Mouse (Mus musculus): Measurements from ENCODE around the gene Myt1l. TPM values are rescaled to one million over a fixed set of nuclear protein-coding genes. Genes with fewer than 3 reads are reported as not detected.

Myt1l gene
- polyA plus RNA-seq, 1 experiment from 2014 or later = 2.6 TPM

DNA sequence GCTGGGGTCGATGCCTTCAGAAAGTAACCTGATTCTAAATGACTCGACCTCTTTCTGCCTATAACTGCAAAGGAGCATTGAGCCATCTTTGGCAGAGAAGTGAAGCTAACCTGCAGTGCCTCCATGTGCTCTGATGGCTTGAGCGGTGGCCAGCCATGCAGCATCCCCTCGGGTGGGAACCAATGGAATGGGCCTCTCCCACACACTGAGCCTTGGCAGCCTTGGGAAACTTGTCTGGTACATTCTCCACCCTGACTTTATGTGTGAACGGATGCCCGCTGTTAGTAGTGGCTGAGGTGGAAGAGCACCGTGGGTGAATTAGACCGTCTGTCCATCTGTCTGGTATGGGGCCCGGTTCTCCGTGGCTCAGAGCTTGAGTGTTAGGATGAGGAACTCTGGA, 349.8 kb downstream of the Myt1l start:
- no peak overlapping the region for H3K4me3 ChIP-seq
- H3K4me1 ChIP-seq = peaks cover 25% of the 10 kb centered on the region
- WGBS = 91% methylated on average over 10 of the region's 10 CpGs
- no peak overlapping the region for H3K27ac ChIP-seq (replicated peaks)
- no peaks in the 10 kb centered on the region for H3K9me3 ChIP-seq (replicated peaks)
- no peak for DNase-seq (ENCODE audit: low spot score)
- H3K27me3 ChIP-seq (ENCODE audit: low read depth, poor library complexity, severe bottlenecking) = no peaks in the 10 kb centered on the region
- no peaks in the 10 kb centered on the region for H3K36me3 ChIP-seq

DNA sequence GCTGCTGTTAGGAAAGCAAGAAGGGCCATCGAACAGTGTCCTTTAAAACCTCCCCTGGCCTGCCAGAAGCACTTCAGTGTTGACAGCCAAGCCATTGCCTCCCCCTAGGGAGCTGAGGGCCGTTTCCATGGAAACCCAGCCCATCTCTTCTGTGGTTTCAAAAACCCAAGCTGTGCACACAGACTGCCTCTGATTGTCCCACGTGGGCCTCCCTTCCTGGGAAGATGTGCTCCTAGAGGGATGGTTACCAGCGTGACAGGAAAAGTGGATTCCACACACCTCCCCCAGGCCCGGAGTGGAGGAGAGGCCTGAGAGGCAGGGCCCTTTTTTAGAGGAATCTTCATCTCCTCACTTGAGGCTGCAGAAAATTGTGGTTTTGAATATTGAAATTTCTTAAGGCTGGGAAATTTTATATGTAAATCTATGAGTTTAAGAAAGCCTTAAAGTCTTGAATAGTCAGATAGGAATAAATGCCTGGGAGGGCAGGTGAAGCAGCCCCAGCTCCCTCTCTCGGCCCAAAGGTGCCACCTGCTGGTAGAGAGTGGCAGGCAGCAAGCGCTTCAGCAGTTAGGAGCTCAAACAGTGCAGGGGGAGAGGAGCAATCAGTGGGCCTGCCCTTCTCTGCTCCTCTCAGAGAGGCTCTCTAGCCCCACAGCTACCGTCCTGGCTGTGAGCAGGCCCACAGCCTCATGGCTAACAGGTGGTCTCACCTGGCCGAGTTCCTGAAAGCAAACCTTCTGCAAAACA, 354.9 kb downstream of the Myt1l start:
- no peaks in the 10 kb centered on the region for H3K36me3 ChIP-seq
- H3K27me3 ChIP-seq (ENCODE audit: low read depth, poor library complexity, severe bottlenecking) = no peaks in the 10 kb centered on the region
- peaks cover 30% of the 10 kb centered on the region for H3K4me1 ChIP-seq
- no peaks in the 10 kb centered on the region for H3K9me3 ChIP-seq (replicated peaks)
- H3K27ac ChIP-seq (replicated peaks) = peak overlapping the region; percentile 74
- DNase-seq (ENCODE audit: low spot score) = peak; percentile 87
- WGBS = 12% methylated on average over 9 of the region's 9 CpGs
- H3K4me3 ChIP-seq = peak overlapping the region; percentile 16; the same call in 1 of the 2 replicates

DNA sequence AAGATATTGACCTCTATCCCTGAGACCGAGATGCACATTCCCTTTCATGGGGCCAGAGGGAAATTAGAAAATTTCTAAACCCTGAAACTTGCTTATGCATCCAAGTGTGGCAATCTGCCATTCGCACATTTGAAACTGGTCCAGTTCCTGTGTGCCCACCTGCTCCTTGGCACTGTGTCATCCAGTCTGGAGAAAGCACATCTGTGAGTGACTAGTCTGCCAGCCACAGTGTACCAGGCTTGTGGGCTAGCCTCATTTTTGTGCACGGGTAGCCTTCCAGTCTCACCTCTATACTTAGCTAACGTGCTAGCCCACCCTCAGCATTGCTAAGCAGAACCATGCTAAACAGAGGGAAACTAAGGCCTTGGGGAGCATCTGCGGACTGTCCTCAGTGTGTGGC, 356.2 kb downstream of the Myt1l start:
- no peak overlapping the region; the same call in 1 of the 2 replicates for H3K27ac ChIP-seq (replicated peaks)
- no peak for DNase-seq (ENCODE audit: low spot score)

DNA sequence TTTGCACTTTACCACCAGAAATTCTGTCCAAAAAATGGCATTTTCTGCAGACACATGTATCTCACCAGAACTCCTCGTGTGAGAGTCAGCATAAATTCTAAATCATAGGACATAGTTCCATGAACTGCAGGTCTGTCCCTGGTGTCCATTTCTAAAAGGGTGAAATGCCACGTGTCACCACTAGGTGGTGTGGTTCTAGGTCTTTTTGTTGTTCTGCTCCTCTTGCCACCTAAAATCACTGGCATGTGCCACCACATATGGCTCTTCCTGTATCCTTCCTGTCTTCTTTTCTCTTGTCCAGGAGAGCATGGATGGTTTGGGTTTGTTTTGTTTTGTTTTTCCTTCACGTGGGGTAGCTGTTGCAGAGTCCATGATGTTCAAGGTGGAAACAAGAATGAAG, 366.5 kb downstream of the Myt1l start:
- H3K9me3 ChIP-seq (replicated peaks) = no peaks in the 10 kb centered on the region
- H3K36me3 ChIP-seq = no peaks in the 10 kb centered on the region
- H3K27ac ChIP-seq (replicated peaks) = no peak overlapping the region
- peak; percentile 49 for DNase-seq (ENCODE audit: low spot score)
- H3K4me1 ChIP-seq = no peaks in the 10 kb centered on the region
- no peak overlapping the region for H3K4me3 ChIP-seq
- no peaks in the 10 kb centered on the region for H3K27me3 ChIP-seq (ENCODE audit: low read depth, poor library complexity, severe bottlenecking)
- 28% methylated on average over 3 of the region's 3 CpGs for WGBS

More for the DNA sequence above, 356.2 kb downstream of the Myt1l start:
- Histone ChIP-seq H3K4me3 (no peak overlapping the region), H3K27me3 (ENCODE audit: low read depth, poor library complexity, severe bottlenecking) (no peaks in the 10 kb centered on the region), H3K9me3 (replicated peaks) (no peaks in the 10 kb centered on the region), H3K36me3 (no peaks in the 10 kb centered on the region), H3K4me1 (peaks cover 30% of the 10 kb centered on the region)
- WGBS = 87% methylated on average over 5 of the region's 5 CpGs

DNA sequence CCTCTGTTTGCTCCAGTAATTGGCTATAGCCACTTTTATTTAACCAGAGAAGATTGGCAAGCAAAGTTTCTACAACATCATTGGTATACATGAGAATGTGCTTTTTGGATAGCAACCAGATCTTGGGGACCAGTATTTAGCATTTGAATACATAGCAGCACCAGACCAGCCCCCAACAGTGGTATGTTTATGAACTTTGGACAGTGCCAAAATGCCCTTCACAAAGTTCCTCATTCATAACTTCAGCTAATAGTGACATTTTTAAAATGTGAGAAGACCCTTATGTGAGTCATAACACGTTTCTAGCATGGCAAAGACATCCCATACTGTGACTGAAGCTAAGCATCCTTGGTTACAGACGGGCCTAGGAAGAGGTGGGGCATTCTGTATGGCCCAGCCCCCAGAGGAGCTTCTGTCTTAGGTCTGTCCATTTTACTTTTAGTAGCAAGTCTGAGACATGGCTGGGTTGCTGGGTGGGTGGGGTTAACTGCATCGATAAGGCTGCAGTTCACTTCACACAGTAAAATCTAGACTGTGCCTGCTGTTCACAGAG, 369.4 kb downstream of the Myt1l start:
- Histone ChIP-seq H3K4me1 (no peaks in the 10 kb centered on the region), H3K27ac (replicated peaks) (no peak overlapping the region), H3K4me3 (no peak overlapping the region), H3K9me3 (replicated peaks) (no peaks in the 10 kb centered on the region), H3K27me3 (ENCODE audit: low read depth, poor library complexity, severe bottlenecking) (no peaks in the 10 kb centered on the region), H3K36me3 (no peaks in the 10 kb centered on the region)
- DNase-seq (ENCODE audit: low spot score) = no peak
- 89% methylated on average over 3 of the region's 3 CpGs for WGBS

DNA sequence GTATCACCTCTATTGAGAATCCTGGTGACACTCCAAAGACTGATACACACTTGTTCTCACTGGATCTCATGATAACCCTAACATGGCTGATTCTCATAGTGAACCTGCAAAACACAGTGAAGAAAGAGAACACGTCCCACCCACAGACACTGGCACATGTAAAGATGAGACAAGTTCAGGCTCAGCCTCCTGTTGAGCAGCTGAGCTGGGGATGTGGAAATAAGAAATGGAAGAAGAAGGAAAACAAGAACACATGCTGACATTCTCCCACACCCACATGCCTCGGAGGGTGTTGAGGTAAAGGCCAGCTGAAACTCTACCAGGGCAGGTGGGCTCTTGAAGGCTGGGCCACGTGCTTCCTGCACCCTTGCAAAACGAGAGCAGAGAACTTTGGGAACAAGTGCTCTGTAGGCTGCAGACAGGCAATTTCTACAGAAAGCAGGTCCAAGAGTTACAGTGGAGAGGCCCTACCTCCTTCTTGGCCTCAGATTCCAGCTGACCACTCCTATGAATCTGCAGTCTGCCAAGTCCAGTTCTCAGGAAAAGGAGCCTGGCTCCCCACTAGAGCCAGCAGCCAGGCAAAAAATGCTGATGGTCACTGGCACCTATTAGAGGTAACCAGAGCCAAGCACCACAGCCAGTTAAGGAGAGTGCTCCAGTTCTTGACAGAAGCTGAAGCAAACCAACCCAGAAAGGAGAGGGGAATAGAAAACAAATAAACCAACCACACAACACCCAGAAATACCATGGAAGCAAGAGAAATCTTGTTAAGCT, 376.1 kb downstream of the Myt1l start:
- Histone ChIP-seq H3K9me3 (replicated peaks) (no peaks in the 10 kb centered on the region), H3K27me3 (ENCODE audit: low read depth, poor library complexity, severe bottlenecking) (no peaks in the 10 kb centered on the region), H3K4me1 (no peaks in the 10 kb centered on the region), H3K36me3 (no peaks in the 10 kb centered on the region), H3K27ac (replicated peaks) (no peak overlapping the region), H3K4me3 (no peak overlapping the region)
- no peak for DNase-seq (ENCODE audit: low spot score)
- WGBS = 82% methylated on average over 4 of the region's 4 CpGs

DNA sequence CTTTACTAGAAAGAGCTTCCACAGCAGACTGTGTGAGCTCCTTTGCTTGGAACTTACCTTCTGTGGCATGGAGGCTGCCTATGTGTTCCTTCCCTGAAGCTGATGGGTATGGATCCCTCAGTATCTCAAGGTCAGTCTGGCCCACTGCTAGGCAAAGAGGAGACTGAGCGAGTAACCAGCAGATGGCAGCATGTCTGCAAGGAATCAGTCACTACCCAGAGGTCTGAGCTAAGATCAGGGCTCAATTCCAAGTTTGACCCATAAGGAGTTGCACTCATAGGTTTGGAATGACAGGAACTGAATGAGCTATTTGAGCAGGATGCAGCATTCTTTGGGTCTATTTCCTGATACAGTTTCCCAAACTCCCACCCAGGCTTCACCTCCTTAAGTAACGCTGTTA, 378.9 kb downstream of the Myt1l start:
- DNase-seq (ENCODE audit: low spot score) = peak; percentile 39
- H3K36me3 ChIP-seq = no peaks in the 10 kb centered on the region
- no peak overlapping the region for H3K4me3 ChIP-seq
- no peaks in the 10 kb centered on the region for H3K27me3 ChIP-seq (ENCODE audit: low read depth, poor library complexity, severe bottlenecking)
- no peak overlapping the region for H3K27ac ChIP-seq (replicated peaks)
- no peaks in the 10 kb centered on the region for H3K9me3 ChIP-seq (replicated peaks)
- WGBS = 49% methylated on average over 2 of the region's 2 CpGs
- no peaks in the 10 kb centered on the region for H3K4me1 ChIP-seq

DNA sequence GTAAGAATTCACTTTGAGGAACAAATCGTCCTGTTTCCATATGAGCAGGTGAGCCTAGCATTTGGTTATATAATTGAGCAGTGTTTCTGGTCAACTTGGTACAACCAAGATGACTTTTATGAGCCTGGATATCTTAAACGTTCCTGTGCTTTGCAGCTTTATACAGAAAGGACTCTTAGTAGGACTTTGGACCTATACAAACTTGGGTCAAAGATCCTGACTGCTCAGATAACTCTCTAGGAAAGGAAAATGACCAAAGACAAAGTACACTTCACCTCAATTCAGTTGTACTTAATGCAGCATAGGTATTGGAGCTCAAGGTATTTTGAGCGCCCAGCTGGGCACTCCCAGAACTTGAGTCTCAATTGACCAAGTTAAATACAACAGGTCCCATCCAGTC, 388.0 kb downstream of the Myt1l start:
- no peaks in the 10 kb centered on the region for H3K36me3 ChIP-seq
- 84% methylated on average over 3 of the region's 3 CpGs for WGBS
- no peaks in the 10 kb centered on the region for H3K9me3 ChIP-seq (replicated peaks)

DNA sequence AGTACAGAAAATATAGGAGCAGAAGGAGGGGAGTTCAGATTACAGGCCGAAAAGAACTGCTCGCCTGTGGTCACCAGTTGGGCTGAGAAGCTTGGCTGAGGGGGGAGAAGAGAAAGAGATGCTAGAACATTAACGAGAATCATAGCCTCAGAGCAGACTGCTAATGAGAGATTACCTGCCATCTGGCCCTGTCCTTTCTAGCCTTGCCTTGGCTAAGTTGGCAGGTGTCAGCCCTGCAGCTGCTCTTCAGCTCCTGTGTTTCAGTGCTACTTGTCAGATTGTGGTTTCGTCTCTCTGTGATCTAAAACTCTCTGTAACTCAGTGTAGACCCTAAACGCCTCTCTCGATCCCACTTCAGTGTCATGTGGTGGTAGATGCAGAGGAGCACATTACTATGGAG, 388.6 kb downstream of the Myt1l start:
- Histone ChIP-seq H3K4me1 (no peaks in the 10 kb centered on the region), H3K27ac (replicated peaks) (no peak overlapping the region), H3K27me3 (ENCODE audit: low read depth, poor library complexity, severe bottlenecking) (no peaks in the 10 kb centered on the region), H3K9me3 (replicated peaks) (no peaks in the 10 kb centered on the region), H3K36me3 (no peaks in the 10 kb centered on the region), H3K4me3 (no peak overlapping the region)
- 86% methylated on average over 6 of the region's 6 CpGs for WGBS
- no peak for DNase-seq (ENCODE audit: low spot score)

More for the DNA sequence above, 388.0 kb downstream of the Myt1l start:
- H3K27ac ChIP-seq (replicated peaks) = no peak overlapping the region
- DNase-seq (ENCODE audit: low spot score) = no peak
- H3K4me3 ChIP-seq = no peak overlapping the region
- H3K27me3 ChIP-seq (ENCODE audit: low read depth, poor library complexity, severe bottlenecking) = no peaks in the 10 kb centered on the region
- no peaks in the 10 kb centered on the region for H3K4me1 ChIP-seq

DNA sequence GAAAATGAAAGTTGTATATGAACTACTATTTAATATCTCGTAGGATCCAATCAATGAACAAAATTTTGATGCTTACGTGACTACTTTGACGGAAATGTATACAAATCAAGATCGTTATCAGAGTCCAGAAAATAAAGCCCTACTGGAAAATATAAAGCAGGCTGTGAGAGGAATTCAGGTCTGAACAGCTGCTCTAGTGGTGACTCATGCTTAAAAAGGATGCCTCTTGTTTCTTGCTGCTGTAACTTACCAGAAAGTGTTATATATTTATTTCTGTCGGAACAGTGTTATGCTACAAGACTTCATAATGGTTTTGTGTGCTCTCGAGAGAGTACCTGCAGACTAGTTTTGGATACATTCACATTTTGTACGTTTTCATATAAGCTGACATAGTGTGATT, 392.1 kb downstream of the Myt1l start:
- H3K4me3 ChIP-seq = no peak overlapping the region
- no peak for DNase-seq (ENCODE audit: low spot score)
- no peak overlapping the region for H3K27ac ChIP-seq (replicated peaks)
- H3K4me1 ChIP-seq = no peaks in the 10 kb centered on the region
- H3K36me3 ChIP-seq = no peaks in the 10 kb centered on the region
- H3K9me3 ChIP-seq (replicated peaks) = no peaks in the 10 kb centered on the region
- 94% methylated on average over 7 of the region's 7 CpGs for WGBS
- H3K27me3 ChIP-seq (ENCODE audit: low read depth, poor library complexity, severe bottlenecking) = no peaks in the 10 kb centered on the region

DNA sequence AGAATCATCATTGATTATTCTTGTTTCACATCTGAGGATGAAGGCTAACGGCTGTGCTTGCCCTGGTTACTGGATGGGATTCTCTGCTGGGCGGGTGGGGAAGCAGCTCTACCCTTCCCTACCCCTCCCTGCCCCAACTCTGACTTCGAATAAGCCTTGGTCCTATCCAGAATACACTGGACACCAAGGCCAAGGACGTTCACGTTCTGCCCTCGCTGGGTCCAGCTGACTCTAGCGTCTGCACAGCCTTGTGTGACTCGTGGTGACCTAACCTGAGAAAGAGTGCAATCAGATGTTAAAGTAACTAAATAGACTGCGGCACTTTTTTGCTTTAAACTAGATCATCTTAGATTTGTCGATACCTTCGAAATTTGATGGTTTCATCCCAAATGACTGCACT, 393.3 kb downstream of the Myt1l start:
- H3K27me3 ChIP-seq (ENCODE audit: low read depth, poor library complexity, severe bottlenecking) = no peaks in the 10 kb centered on the region
- H3K9me3 ChIP-seq (replicated peaks) = no peaks in the 10 kb centered on the region
- no peaks in the 10 kb centered on the region for H3K4me1 ChIP-seq
- no peak overlapping the region for H3K4me3 ChIP-seq
- WGBS = 89% methylated on average over 11 of the region's 11 CpGs
- no peak overlapping the region for H3K27ac ChIP-seq (replicated peaks)
- DNase-seq (ENCODE audit: low spot score) = no peak
- no peaks in the 10 kb centered on the region for H3K36me3 ChIP-seq

DNA sequence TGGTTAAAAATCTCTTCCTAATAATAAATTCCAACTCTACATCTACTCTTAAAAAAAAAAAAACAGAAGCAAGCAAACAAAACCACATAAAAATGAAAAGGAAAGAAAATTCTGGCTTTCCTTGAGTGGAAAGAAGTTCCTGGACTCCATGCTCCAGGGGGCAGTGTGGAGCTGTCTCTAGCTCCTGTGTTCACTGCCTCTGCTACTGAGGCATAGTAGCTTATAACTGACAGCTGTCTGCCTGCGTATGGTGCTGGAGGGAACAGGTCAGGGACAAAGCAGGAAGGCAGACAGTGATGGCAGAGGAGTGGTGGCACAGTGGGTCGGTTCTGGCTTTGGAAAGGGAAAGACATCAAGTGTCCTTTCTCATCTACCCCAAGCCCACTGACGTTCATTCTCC, 398.7 kb downstream of the Myt1l start:
- 36% methylated on average over 3 of the region's 3 CpGs for WGBS

DNA sequence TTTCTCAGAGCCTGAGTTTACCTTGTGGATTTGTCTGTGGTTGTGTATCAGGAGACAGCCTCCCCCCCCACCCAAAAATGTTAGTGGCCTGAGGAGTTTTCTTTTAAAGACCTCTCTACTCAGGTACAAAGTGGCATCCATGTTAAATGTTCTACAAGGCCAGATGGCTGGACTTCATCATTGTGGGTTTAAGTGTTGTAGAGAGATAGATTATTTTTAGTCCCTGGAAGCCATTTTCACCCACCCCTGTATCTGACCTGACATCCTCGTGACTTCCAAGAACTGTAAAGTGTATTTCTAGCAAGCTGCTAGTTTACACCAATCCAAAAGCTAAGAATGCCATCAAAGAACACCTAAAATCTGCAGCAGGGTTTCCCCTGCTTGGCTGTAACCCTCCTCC, 402.4 kb downstream of the Myt1l start:
- no peak for DNase-seq (ENCODE audit: low spot score)
- WGBS = 75% methylated on average over 1 of the region's 1 CpGs
- H3K9me3 ChIP-seq (replicated peaks) = no peaks in the 10 kb centered on the region
- H3K4me3 ChIP-seq = no peak overlapping the region
- 0 out of 2 replicates have a peak, but pooled peaks cover under 1% of the 10 kb centered on the region for H3K27me3 ChIP-seq (ENCODE audit: low read depth, poor library complexity, severe bottlenecking)
- peaks cover 12% of the 10 kb centered on the region for H3K4me1 ChIP-seq
- no peaks in the 10 kb centered on the region for H3K36me3 ChIP-seq
- H3K27ac ChIP-seq (replicated peaks) = no peak overlapping the region

More for the DNA sequence above, 398.7 kb downstream of the Myt1l start:
- Histone ChIP-seq H3K4me1 (peaks cover 1% of the 10 kb centered on the region; the same call in 1 of the 2 replicates), H3K27me3 (ENCODE audit: low read depth, poor library complexity, severe bottlenecking) (no peaks in the 10 kb centered on the region), H3K27ac (replicated peaks) (0 out of 2 replicates have a peak overlapping the region, but pooled peaks have one; percentile 1), H3K36me3 (no peaks in the 10 kb centered on the region), H3K9me3 (replicated peaks) (no peaks in the 10 kb centered on the region), H3K4me3 (no peak overlapping the region)
- peak; percentile 41 for DNase-seq (ENCODE audit: low spot score)

Measured in midbrain, embryonic 10.5 days (tissue).